Mouse (Mus musculus) CD8-positive naive resting alpha-beta T cell, adult 57 days (primary cell): Measurements from ENCODE around the gene Rhox4c. TPM values are rescaled to one million over a fixed set of nuclear protein-coding genes. Genes with fewer than 3 reads are reported as not detected.

Experiments
- total RNA-seq: library from RNA; stranded (reverse); gene quantifications from one replicate; pipeline ENCODE4 v1.2.4, GENCODE M21; 2023

Gene Rhox4c
- not detected for total RNA-seq

GRCm38 (mm10) chrX:37480037-37480436 is at the start of gene Rhox4c:
Gene Rhox4c (plus strand): TSS chrX:37480337.

GRCm38 (mm10) chrX:37432194-37432593 is 47.9 kb upstream of the Rhox4c start, which contains the start of gene Rhox4b:
Gene Rhox4b (plus strand): TSS chrX:37432494.

GRCm38 (mm10) chrX:37453380-37453779 is 26.8 kb upstream of the Rhox4c start, which contains the start of gene Rhox2c:
Gene Rhox2c (plus strand): TSS chrX:37453680.

GRCm38 (mm10) chrX:37458285-37458684 is 21.9 kb upstream of the Rhox4c start, which contains the start of gene Rhox3c:
Gene Rhox3c (plus strand): TSS chrX:37458585.

GRCm38 (mm10) chrX:37514059-37514458 is 33.9 kb downstream of the Rhox4c start, which contains the start of gene Rhox4d:
Gene Rhox4d (plus strand): TSS chrX:37514359.

GRCm38 (mm10) chrX:37530152-37530551 is 50.0 kb downstream of the Rhox4c start, which contains the start of gene Rhox2e:
Gene Rhox2e (plus strand): TSS chrX:37530452.

Other genes with a start within 250 kb of the Rhox4c start
- not detected for gene Rhox2a, start 235.4 kb upstream of the Rhox4c start, total RNA-seq
- not detected for gene Rhox3a, start 230.4 kb upstream of the Rhox4c start, total RNA-seq
- gene Rhox4a, start 215.0 kb upstream of the Rhox4c start, total RNA-seq = not detected
- not detected for gene Rhox3a2, start 100.3 kb upstream of the Rhox4c start, total RNA-seq
- gene Rhox4a2, start 89.5 kb upstream of the Rhox4c start, total RNA-seq = not detected
- gene Rhox2b, start 68.3 kb upstream of the Rhox4c start, total RNA-seq = not detected
- gene Rhox4b, start 47.8 kb upstream of the Rhox4c start, total RNA-seq = not detected
- not detected for gene Rhox2c, start 26.7 kb upstream of the Rhox4c start, total RNA-seq
- gene Rhox3c, start 21.8 kb upstream of the Rhox4c start, total RNA-seq = not detected
- not detected for gene Rhox2d, start 13.1 kb downstream of the Rhox4c start, total RNA-seq
- not detected for gene Rhox4d, start 34.0 kb downstream of the Rhox4c start, total RNA-seq
- not detected for gene Rhox2e, start 50.1 kb downstream of the Rhox4c start, total RNA-seq
- not detected for gene Rhox3e, start 61.7 kb downstream of the Rhox4c start, total RNA-seq
- gene Rhox4e, start 77.1 kb downstream of the Rhox4c start, total RNA-seq = not detected
- not detected for gene Rhox2f, start 91.1 kb downstream of the Rhox4c start, total RNA-seq
- gene Rhox3f, start 100.7 kb downstream of the Rhox4c start, total RNA-seq = not detected
- gene Rhox4f, start 127.4 kb downstream of the Rhox4c start, total RNA-seq = not detected
- gene Rhox3g, start 148.3 kb downstream of the Rhox4c start, total RNA-seq = not detected
- not detected for gene Rhox2g, start 163.1 kb downstream of the Rhox4c start, total RNA-seq
- not detected for gene Rhox4g, start 171.0 kb downstream of the Rhox4c start, total RNA-seq
- not detected for gene Rhox3h, start 188.4 kb downstream of the Rhox4c start, total RNA-seq
- not detected for gene Rhox2h, start 192.9 kb downstream of the Rhox4c start, total RNA-seq